Mouse (Mus musculus): ENCODE results near the gene Pcsk5. TPM values are rescaled to one million over a fixed set of nuclear protein-coding genes. Genes with fewer than 3 reads are reported as not detected.

Gene Pcsk5
- polyA plus RNA-seq, 1 experiment from 2014 or later = not detected

- WGBS (ENCODE audit: missing documents) = 78% methylated on average over 4 of the region's 4 CpGs
- no peaks in the 10 kb centered on the region for H3K79me2 ChIP-seq (ENCODE audit: inconsistent target)
- H3K36me3 ChIP-seq (ENCODE audit: inconsistent target) = no peaks in the 10 kb centered on the region
- no peak overlapping the region for H3K4me3 ChIP-seq (ENCODE audit: inconsistent target)
- H3K27ac ChIP-seq = no peak overlapping the region
Observed at GRCm38 (mm10) chr19:17528746-17529532, 308.5 kb downstream of the Pcsk5 start.

- Histone ChIP-seq H3K27ac (no peak overlapping the region), H3K79me2 (ENCODE audit: inconsistent target) (no peaks in the 10 kb centered on the region), H3K4me3 (ENCODE audit: inconsistent target) (no peak overlapping the region), H3K36me3 (ENCODE audit: inconsistent target) (no peaks in the 10 kb centered on the region)
- 80% methylated on average over 1 of the region's 1 CpGs for WGBS (ENCODE audit: missing documents)
Observed at GRCm38 (mm10) chr19:17525558-17525957, 311.9 kb downstream of the Pcsk5 start.

- H3K36me3 ChIP-seq (ENCODE audit: inconsistent target) = no peaks in the 10 kb centered on the region
- WGBS (ENCODE audit: missing documents) = 82% methylated on average over 3 of the region's 3 CpGs
- no peaks in the 10 kb centered on the region for H3K79me2 ChIP-seq (ENCODE audit: inconsistent target)
- H3K27ac ChIP-seq = no peak overlapping the region
- no peak overlapping the region for H3K4me3 ChIP-seq (ENCODE audit: inconsistent target)
Observed at GRCm38 (mm10) chr19:17514456-17514855, 323.0 kb downstream of the Pcsk5 start.

DNA sequence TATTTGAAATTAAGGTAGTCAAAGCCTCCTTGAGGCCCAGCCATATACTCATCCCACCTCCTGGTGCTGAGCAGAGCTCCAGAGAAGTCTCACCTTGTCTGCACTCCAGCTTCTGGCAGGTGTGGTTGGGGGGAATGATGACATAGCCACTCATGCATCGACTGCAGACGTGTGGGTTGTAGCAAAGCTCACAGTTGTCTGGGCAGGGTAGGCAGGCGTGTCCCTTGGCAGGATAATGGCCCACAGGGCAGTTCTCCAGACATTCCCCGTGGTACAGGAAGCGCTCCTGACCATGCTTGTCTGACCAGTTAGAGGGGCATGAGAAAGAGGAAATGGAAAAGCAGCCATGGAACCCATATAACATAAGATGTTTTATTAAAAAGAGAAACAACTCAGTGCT lies 326.1 kb downstream of the Pcsk5 start:
- whole genome bisulfite sequencing (ENCODE audit: missing documents) = 66% methylated on average over 5 of the region's 5 CpGs
- Histone ChIP-seq H3K36me3 (ENCODE audit: inconsistent target) (no peaks in the 10 kb centered on the region), H3K79me2 (ENCODE audit: inconsistent target) (no peaks in the 10 kb centered on the region), H3K4me3 (ENCODE audit: inconsistent target) (no peak overlapping the region), H3K27ac (no peak overlapping the region)

- Histone ChIP-seq H3K36me3 (ENCODE audit: inconsistent target) (no peaks in the 10 kb centered on the region), H3K4me3 (ENCODE audit: inconsistent target) (no peak overlapping the region), H3K79me2 (ENCODE audit: inconsistent target) (no peaks in the 10 kb centered on the region), H3K27ac (no peak overlapping the region)
- 70% methylated on average over 6 of the region's 6 CpGs for WGBS (ENCODE audit: missing documents)
Observed at GRCm38 (mm10) chr19:17504212-17504611, 333.2 kb downstream of the Pcsk5 start.

GRCm38 (mm10) chr19:17498586-17499235 lies 338.7 kb downstream of the Pcsk5 start:
- Histone ChIP-seq H3K27ac (no peak overlapping the region), H3K36me3 (ENCODE audit: inconsistent target) (no peaks in the 10 kb centered on the region), H3K4me3 (ENCODE audit: inconsistent target) (no peak overlapping the region), H3K79me2 (ENCODE audit: inconsistent target) (no peaks in the 10 kb centered on the region)
- WGBS (ENCODE audit: missing documents) = 87% methylated on average over 7 of the region's 7 CpGs

- no peaks in the 10 kb centered on the region for H3K79me2 ChIP-seq (ENCODE audit: inconsistent target)
- H3K36me3 ChIP-seq (ENCODE audit: inconsistent target) = no peaks in the 10 kb centered on the region
- H3K4me3 ChIP-seq (ENCODE audit: inconsistent target) = no peak overlapping the region
- H3K27ac ChIP-seq = no peak overlapping the region
- 90% methylated on average over 1 of the region's 1 CpGs for WGBS (ENCODE audit: missing documents)
Observed at GRCm38 (mm10) chr19:17496131-17496530, 341.3 kb downstream of the Pcsk5 start.

GRCm38 (mm10) chr19:17491822-17492544 lies 345.4 kb downstream of the Pcsk5 start:
- Histone ChIP-seq H3K4me3 (ENCODE audit: inconsistent target) (no peak overlapping the region), H3K36me3 (ENCODE audit: inconsistent target) (no peaks in the 10 kb centered on the region), H3K79me2 (ENCODE audit: inconsistent target) (no peaks in the 10 kb centered on the region), H3K27ac (no peak overlapping the region)
- 97% methylated on average over 9 of the region's 9 CpGs for WGBS (ENCODE audit: missing documents)

- 92% methylated on average over 3 of the region's 3 CpGs for WGBS (ENCODE audit: missing documents)
- no peaks in the 10 kb centered on the region for H3K79me2 ChIP-seq (ENCODE audit: inconsistent target)
Observed at GRCm38 (mm10) chr19:17491322-17491721, 346.1 kb downstream of the Pcsk5 start.

DNA sequence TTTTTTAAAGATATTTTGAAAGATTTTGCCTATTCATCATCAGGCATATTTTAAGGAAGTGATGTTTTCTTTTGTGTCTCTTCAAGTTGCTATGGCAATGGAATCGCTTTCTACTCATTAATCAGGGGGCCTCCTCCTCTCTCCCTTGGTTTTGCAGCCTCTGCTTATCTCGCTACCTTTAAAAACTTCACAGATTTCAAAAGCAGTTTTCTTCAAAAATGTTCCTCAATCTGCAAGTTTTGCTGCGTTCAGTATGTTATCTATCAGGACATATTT lies 347.6 kb downstream of the Pcsk5 start:
- Histone ChIP-seq H3K79me2 (ENCODE audit: inconsistent target) (no peaks in the 10 kb centered on the region), H3K4me3 (ENCODE audit: inconsistent target) (no peak overlapping the region), H3K27ac (no peak overlapping the region), H3K36me3 (ENCODE audit: inconsistent target) (no peaks in the 10 kb centered on the region)
- WGBS (ENCODE audit: missing documents) = 71% methylated on average over 3 of the region's 3 CpGs

More at GRCm38 (mm10) chr19:17491322-17491721, 346.1 kb downstream of the Pcsk5 start:
- no peak overlapping the region for H3K4me3 ChIP-seq (ENCODE audit: inconsistent target)
- no peaks in the 10 kb centered on the region for H3K36me3 ChIP-seq (ENCODE audit: inconsistent target)
- no peak overlapping the region for H3K27ac ChIP-seq

- no peaks in the 10 kb centered on the region for H3K36me3 ChIP-seq (ENCODE audit: inconsistent target)
- no peak overlapping the region for H3K27ac ChIP-seq
- no peak overlapping the region for H3K4me3 ChIP-seq (ENCODE audit: inconsistent target)
- WGBS (ENCODE audit: missing documents) = 69% methylated on average over 17 of the region's 17 CpGs
- no peaks in the 10 kb centered on the region for H3K79me2 ChIP-seq (ENCODE audit: inconsistent target)
Observed at GRCm38 (mm10) chr19:17489041-17489865, 348.2 kb downstream of the Pcsk5 start.

DNA sequence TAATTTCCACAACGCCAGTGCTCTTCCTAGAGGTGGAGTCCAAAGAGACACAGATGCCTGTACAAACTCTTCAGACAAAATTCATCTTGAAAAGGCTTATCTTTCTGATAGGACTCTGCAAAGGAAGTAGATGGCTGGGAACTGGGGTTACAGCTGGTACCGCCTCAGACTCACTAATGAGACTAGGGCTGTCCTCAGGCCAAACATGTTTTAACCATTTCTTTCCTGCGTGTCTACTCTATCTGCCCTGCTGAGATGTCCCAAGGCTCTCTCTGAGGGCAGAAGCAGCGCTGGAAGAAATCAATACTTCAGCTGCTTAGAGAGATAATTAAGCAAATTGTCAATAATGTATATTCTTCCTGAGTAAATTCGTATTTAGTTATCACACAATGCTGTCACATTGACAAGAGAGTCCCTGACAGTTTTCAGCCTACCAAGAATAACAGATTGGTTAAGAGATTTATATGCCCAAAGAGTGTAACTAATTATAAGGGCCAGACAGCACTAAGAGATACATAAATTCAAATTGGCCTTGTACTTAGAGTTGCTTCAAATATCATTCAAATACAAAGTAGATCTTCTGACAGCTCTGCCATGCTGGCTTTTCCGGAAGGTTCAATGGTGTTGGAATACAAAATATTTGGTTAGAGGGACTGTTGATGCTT lies 355.2 kb downstream of the Pcsk5 start:
- WGBS (ENCODE audit: missing documents) = 90% methylated on average over 6 of the region's 6 CpGs

GRCm38 (mm10) chr19:17479471-17479870 lies 358.0 kb downstream of the Pcsk5 start:
- Histone ChIP-seq H3K4me3 (ENCODE audit: inconsistent target) (no peak overlapping the region), H3K36me3 (ENCODE audit: inconsistent target) (no peaks in the 10 kb centered on the region), H3K79me2 (ENCODE audit: inconsistent target) (no peaks in the 10 kb centered on the region), H3K27ac (no peak overlapping the region)
- WGBS (ENCODE audit: missing documents) = 87% methylated on average over 5 of the region's 5 CpGs

More for the DNA sequence above, 355.2 kb downstream of the Pcsk5 start:
- H3K36me3 ChIP-seq (ENCODE audit: inconsistent target) = no peaks in the 10 kb centered on the region
- no peaks in the 10 kb centered on the region for H3K79me2 ChIP-seq (ENCODE audit: inconsistent target)
- H3K4me3 ChIP-seq (ENCODE audit: inconsistent target) = no peak overlapping the region
- no peak overlapping the region for H3K27ac ChIP-seq

GRCm38 (mm10) chr19:17476021-17476420 lies 361.4 kb downstream of the Pcsk5 start:
- no peak overlapping the region for H3K27ac ChIP-seq
- WGBS (ENCODE audit: missing documents) = 95% methylated on average over 5 of the region's 5 CpGs
- no peaks in the 10 kb centered on the region for H3K36me3 ChIP-seq (ENCODE audit: inconsistent target)
- no peak overlapping the region for H3K4me3 ChIP-seq (ENCODE audit: inconsistent target)
- no peaks in the 10 kb centered on the region for H3K79me2 ChIP-seq (ENCODE audit: inconsistent target)
